Mouse (Mus musculus): Measurements from ENCODE around the gene Sla2. TPM values are rescaled to one million over a fixed set of nuclear protein-coding genes. Genes with fewer than 3 reads are reported as not detected.
"Not testable (repeated sequence)": the region's sequence is repeated elsewhere in the genome, so short reads cannot be mapped to it uniquely, and the experiment has no call there.

The Sla2 gene
- polyA plus RNA-seq, 1 experiment from 2014 or later, result 0.23 TPM

DNA sequence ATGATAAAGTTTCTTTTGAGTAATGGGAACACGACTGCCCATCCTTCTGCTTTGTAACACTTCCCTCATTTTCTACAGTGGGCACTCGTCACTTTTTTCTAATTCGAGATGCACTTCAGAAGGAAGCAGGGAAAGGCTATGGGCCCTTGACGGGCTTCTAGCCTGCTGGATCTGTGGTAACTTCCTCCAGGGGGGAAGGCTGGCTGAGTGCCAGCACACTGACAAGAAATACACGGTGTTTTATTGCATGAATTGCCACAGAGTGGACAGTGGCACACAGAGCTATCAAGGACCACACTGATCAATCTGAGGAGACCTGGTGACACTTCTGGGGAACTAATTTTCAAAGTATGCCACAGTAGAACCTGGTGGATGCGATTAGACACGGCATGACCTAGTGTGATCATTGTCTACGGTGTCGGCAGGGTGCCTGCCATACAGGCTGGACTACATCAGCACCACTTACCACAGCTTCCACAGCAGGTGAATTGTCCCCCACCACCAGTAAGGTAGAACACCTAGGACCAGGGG is 9.5 kb upstream of the Sla2 start:
- no peak overlapping the region for H3K4me3 ChIP-seq (ENCODE audit: low read length)
- no peaks in the 10 kb centered on the region for H3K9me3 ChIP-seq (ENCODE audit: control insufficient read depth, low read length)
- H3K27ac ChIP-seq (ENCODE audit: low read depth, low read length), result no peak overlapping the region
- no peaks in the 10 kb centered on the region for H3K36me3 ChIP-seq (ENCODE audit: control insufficient read depth, insufficient read depth, low read length)
- no peak overlapping the region for H3K4me2 ChIP-seq (replicated peaks; ENCODE audit: low read depth, low read length)
- ATAC-seq (ENCODE audit: low FRiP score, low TSS enrichment), result no peak
- H3K27me3 ChIP-seq (ENCODE audit: control insufficient read depth, insufficient read depth, low read length), result no peaks in the 10 kb centered on the region
- H3K4me1 ChIP-seq (ENCODE audit: control insufficient read depth, insufficient read depth, low read length), result no peaks in the 10 kb centered on the region
- no peak overlapping the region for H3K9ac ChIP-seq (ENCODE audit: low read depth, low read length)
- 67% methylated on average over 9 of the region's 9 CpGs for WGBS

DNA sequence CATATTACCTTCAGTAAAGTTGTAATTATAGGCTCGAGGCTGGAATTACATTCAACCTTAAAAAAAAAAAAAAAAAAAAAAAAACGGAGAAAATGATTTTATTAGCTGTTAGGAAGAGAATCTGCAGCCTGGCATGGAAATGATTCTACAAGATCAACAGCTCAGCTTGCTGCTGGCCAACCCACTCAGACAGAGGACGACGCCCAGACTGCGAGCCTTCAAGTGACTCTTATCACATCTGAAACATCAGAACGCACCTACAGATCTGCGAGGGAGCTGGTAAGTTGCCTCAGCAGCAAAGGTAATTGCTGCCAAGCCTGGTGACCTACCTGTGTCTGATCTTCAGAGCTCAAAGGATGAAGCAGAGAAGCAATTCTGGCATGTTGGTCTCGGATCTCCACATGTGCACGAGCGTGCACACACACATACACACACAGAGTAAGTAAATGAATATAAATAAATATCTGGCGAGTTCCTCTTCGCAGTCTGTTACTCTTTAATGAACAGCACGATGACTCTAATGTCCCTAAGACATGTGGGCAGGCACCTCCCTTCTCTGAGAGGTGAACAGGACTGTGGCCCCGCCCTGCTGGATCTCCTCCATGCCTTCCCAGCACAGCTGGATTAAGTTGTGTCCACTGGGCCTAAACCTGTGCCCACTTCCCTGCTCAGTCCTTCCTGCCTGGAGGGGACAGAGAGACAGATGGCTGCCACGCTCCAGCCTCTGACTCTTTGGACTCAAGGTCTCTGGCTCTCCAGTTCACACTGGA is 7.7 kb upstream of the Sla2 start:
- Histone ChIP-seq H3K9me3 (ENCODE audit: control insufficient read depth, low read length) (no peaks in the 10 kb centered on the region), H3K4me2 (replicated peaks; ENCODE audit: low read depth, low read length) (no peak overlapping the region), H3K4me3 (ENCODE audit: low read length) (no peak overlapping the region), H3K27ac (ENCODE audit: low read depth, low read length) (no peak overlapping the region), H3K4me1 (ENCODE audit: control insufficient read depth, insufficient read depth, low read length) (no peaks in the 10 kb centered on the region), H3K9ac (ENCODE audit: low read depth, low read length) (no peak overlapping the region), H3K36me3 (ENCODE audit: control insufficient read depth, insufficient read depth, low read length) (no peaks in the 10 kb centered on the region), H3K27me3 (ENCODE audit: control insufficient read depth, insufficient read depth, low read length) (no peaks in the 10 kb centered on the region)
- 75% methylated on average over 15 of the region's 15 CpGs for WGBS
- ATAC-seq (ENCODE audit: low FRiP score, low TSS enrichment), result no peak

DNA sequence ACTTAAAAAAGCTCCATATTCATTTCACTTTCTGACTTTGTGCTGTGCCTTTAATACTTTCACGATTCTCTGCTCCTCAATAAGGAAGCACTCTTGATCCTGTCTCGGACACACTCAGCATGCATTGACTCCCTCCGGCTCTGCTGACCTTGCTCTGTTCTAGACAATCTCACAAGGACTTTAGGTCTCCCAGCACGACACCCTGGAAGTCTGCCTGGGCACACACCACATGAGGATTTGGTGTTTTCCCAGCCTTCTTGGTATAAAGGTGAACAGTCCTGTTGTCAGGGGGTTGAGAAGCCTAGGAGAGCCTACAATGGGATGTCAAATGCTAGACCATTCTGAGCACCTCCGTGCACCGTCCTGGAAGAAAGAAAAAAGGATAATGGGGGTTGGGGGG is 5.8 kb upstream of the Sla2 start:
- H3K9me3 ChIP-seq (ENCODE audit: control insufficient read depth, low read length), result no peaks in the 10 kb centered on the region
- H3K4me2 ChIP-seq (replicated peaks; ENCODE audit: low read depth, low read length), result no peak overlapping the region
- no peak overlapping the region for H3K9ac ChIP-seq (ENCODE audit: low read depth, low read length)
- no peak overlapping the region for H3K27ac ChIP-seq (ENCODE audit: low read depth, low read length)
- no peak overlapping the region for H3K4me3 ChIP-seq (ENCODE audit: low read length)
- H3K27me3 ChIP-seq (ENCODE audit: control insufficient read depth, insufficient read depth, low read length), result no peaks in the 10 kb centered on the region
- 84% methylated on average over 6 of the region's 6 CpGs for WGBS
- no peaks in the 10 kb centered on the region for H3K4me1 ChIP-seq (ENCODE audit: control insufficient read depth, insufficient read depth, low read length)
- no peaks in the 10 kb centered on the region for H3K36me3 ChIP-seq (ENCODE audit: control insufficient read depth, insufficient read depth, low read length)
- no peak for ATAC-seq (ENCODE audit: low FRiP score, low TSS enrichment)

DNA sequence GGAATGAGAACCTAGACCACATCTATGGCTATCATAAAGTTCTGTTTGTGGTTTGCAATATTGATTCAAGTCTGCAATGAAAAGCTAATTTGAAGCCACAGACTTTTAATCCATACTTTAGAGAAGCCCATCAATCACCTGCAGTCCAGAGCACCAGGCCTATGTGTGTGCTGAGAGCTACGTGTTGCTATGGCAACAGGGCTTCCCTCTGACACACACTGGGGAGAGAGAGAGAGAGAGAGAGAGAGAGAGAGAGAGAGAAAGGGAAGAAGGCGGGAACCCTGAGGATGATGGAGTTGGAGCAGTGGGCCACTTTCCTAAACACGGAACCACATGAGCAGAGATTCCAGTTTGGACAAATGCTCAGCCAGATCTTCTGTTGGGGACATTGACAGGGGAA is 5.2 kb upstream of the Sla2 start:
- ATAC-seq (ENCODE audit: low FRiP score, low TSS enrichment), result no peak
- 58% methylated on average over 3 of the region's 3 CpGs for WGBS

DNA sequence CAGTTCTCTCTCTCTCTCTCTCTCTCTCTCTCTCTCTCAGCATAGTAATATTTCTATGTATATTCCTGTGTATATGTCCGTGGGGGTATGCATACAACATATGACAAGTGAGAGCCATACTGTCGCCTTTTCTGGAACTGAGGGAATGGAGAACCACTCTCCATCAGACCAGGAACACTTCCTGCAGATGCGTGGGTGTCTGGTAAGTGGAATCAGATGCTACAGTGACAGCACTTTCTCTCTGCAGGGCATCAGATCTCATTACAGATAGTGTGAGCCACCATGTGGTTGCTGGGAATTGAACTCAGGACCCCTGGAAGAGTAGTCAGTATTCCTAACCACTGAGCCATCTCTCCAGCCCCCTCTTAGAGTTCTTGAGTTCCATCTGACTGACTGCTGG is 1.5 kb upstream of the Sla2 start:
- H3K4me1 ChIP-seq (ENCODE audit: control insufficient read depth, insufficient read depth, low read length), result no peaks in the 10 kb centered on the region
- 77% methylated on average over 3 of the region's 3 CpGs for WGBS
- ATAC-seq (ENCODE audit: low FRiP score, low TSS enrichment), result no peak
- no peak overlapping the region for H3K4me3 ChIP-seq (ENCODE audit: low read length)
- H3K36me3 ChIP-seq (ENCODE audit: control insufficient read depth, insufficient read depth, low read length), result no peaks in the 10 kb centered on the region
- H3K9me3 ChIP-seq (ENCODE audit: control insufficient read depth, low read length), result no peaks in the 10 kb centered on the region
- no peak overlapping the region for H3K9ac ChIP-seq (ENCODE audit: low read depth, low read length)
- H3K27me3 ChIP-seq (ENCODE audit: control insufficient read depth, insufficient read depth, low read length), result no peaks in the 10 kb centered on the region
- no peak overlapping the region for H3K4me2 ChIP-seq (replicated peaks; ENCODE audit: low read depth, low read length)
- H3K27ac ChIP-seq (ENCODE audit: low read depth, low read length), result no peak overlapping the region

More for the DNA sequence above, 5.2 kb upstream of the Sla2 start:
- Histone ChIP-seq H3K4me3 (ENCODE audit: low read length) (no peak overlapping the region), H3K4me1 (ENCODE audit: control insufficient read depth, insufficient read depth, low read length) (no peaks in the 10 kb centered on the region), H3K36me3 (ENCODE audit: control insufficient read depth, insufficient read depth, low read length) (no peaks in the 10 kb centered on the region), H3K27ac (ENCODE audit: low read depth, low read length) (no peak overlapping the region), H3K4me2 (replicated peaks; ENCODE audit: low read depth, low read length) (no peak overlapping the region), H3K9me3 (ENCODE audit: control insufficient read depth, low read length) (no peaks in the 10 kb centered on the region), H3K27me3 (ENCODE audit: control insufficient read depth, insufficient read depth, low read length) (no peaks in the 10 kb centered on the region), H3K9ac (ENCODE audit: low read depth, low read length) (no peak overlapping the region)

DNA sequence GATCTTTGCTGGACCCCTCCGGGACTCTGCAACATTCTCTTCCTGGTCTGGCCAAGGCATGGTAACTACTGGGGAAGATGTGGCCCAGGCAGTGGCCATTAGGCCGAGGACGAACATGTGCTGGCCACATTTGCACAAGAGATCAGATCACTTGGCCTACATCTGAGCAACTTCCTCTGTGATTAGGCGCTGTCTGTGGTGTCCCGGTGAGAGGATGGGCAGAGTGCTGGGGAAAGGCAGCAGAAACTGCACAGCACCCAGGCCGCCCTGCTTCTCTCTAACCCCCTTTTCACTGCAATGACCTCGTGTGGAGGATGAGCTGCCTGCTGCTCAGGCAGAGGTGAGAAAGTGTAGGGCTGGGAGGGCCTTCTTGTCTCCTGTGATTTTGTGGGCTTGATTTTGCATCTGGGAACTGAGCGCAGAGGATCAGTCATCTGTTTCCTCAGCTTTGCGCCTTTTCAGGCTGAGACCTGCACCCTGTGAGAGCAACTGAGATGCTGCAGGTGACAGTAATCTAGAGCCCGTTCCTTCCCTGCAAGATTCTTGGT is 834 bp downstream of the Sla2 start:
- no peak for ATAC-seq (ENCODE audit: low FRiP score, low TSS enrichment)
- 76% methylated on average over 10 of the region's 10 CpGs for WGBS
- Histone ChIP-seq H3K36me3 (ENCODE audit: control insufficient read depth, insufficient read depth, low read length) (no peaks in the 10 kb centered on the region), H3K4me1 (ENCODE audit: control insufficient read depth, insufficient read depth, low read length) (no peaks in the 10 kb centered on the region), H3K27me3 (ENCODE audit: control insufficient read depth, insufficient read depth, low read length) (no peaks in the 10 kb centered on the region), H3K9ac (ENCODE audit: low read depth, low read length) (no peak overlapping the region), H3K9me3 (ENCODE audit: control insufficient read depth, low read length) (no peaks in the 10 kb centered on the region), H3K4me2 (replicated peaks; ENCODE audit: low read depth, low read length) (no peak overlapping the region), H3K27ac (ENCODE audit: low read depth, low read length) (no peak overlapping the region), H3K4me3 (ENCODE audit: low read length) (no peak overlapping the region)

DNA sequence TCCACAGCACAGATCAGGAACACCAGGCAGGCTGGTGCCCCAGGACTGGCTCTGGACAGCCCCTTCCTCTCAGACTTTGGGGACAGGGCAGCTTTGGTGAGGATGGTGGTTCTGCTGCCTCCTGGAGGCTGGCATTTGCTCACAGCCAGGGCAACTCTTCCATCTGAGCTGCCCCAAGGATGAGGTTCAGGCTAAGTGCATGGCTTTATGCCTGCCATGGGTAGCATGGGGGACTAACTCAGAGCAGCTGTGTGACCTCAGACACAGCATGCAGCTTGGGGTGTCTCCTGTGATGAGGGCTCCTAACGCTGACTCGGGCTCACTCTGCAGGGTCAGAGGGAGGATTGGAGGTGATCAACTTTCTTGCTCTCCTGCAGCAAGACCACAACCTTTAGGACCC is 1.3 kb downstream of the Sla2 start:
- H3K27me3 ChIP-seq (ENCODE audit: control insufficient read depth, insufficient read depth, low read length); H3K9ac ChIP-seq (ENCODE audit: low read depth, low read length); H3K27ac ChIP-seq (ENCODE audit: low read depth, low read length); H3K4me1 ChIP-seq (ENCODE audit: control insufficient read depth, insufficient read depth, low read length); ATAC-seq (ENCODE audit: low FRiP score, low TSS enrichment); H3K9me3 ChIP-seq (ENCODE audit: control insufficient read depth, low read length); H3K36me3 ChIP-seq (ENCODE audit: control insufficient read depth, insufficient read depth, low read length); H3K4me3 ChIP-seq (ENCODE audit: low read length); H3K4me2 ChIP-seq (replicated peaks; ENCODE audit: low read depth, low read length): not testable (repeated sequence)
- WGBS, result 66% methylated on average over 2 of the region's 2 CpGs

DNA sequence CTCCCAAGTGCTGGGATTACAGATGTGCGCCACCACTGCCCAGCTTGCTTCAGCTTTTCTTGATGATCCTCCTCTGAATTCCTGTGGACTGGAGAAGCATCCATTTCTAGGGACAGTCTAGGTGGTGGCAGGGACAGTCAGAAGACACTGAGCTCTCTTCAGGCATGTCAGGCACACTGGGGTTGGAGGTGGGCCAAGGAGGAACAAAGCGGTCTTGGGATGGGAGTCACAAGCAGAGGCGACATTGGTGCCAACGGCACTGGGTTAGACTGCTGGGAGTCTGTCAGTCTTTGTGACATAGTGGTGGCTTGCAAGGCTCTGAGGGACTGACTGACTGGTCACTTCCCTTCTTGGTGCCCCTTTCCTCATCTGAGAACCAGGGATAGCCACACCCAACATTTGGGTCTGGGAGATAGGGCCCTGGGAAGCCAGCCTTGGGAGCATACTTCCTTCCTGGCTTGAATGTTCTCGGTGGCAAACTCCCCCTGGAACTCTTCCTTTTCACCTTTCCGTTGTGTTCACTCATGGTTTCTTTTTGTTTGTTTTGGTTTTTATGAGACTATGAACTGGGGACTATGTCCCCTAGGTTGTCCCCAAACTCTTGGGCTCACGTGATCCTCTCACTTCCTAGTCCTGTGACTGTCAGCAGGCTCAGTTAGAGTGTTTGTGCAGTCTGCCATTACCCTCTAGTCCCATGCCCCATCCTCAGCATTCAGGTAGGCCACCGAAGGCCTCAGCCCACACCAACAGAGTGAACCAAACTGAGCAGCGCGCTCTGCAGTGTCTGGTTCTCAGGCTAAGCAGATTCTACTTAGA is 2.4 kb downstream of the Sla2 start:
- Histone ChIP-seq H3K4me1 (ENCODE audit: control insufficient read depth, insufficient read depth, low read length) (no peaks in the 10 kb centered on the region), H3K36me3 (ENCODE audit: control insufficient read depth, insufficient read depth, low read length) (no peaks in the 10 kb centered on the region), H3K9ac (ENCODE audit: low read depth, low read length) (no peak overlapping the region), H3K4me3 (ENCODE audit: low read length) (no peak overlapping the region), H3K27me3 (ENCODE audit: control insufficient read depth, insufficient read depth, low read length) (no peaks in the 10 kb centered on the region), H3K9me3 (ENCODE audit: control insufficient read depth, low read length) (no peaks in the 10 kb centered on the region), H3K4me2 (replicated peaks; ENCODE audit: low read depth, low read length) (no peak overlapping the region), H3K27ac (ENCODE audit: low read depth, low read length) (no peak overlapping the region)
- 89% methylated on average over 10 of the region's 10 CpGs for WGBS
- ATAC-seq (ENCODE audit: low FRiP score, low TSS enrichment), result no peak
